Mouse (Mus musculus): ENCODE data around the gene Nfib.

GRCm38 (mm10) chr4:82683583-82683982 lies 22.0 kb downstream of the Nfib start:
- TF ChIP-seq CTCF (IDR thresholded peaks at IDR 0.05; ENCODE audit: borderline replicate concordance, control insufficient read depth, extremely low read depth, insufficient read depth, low read length, poor library complexity) (no peak), POLR2A (IDR thresholded peaks at IDR 0.05; ENCODE audit: control insufficient read depth, extremely low read depth, insufficient read depth, low read length, poor library complexity) (no peak)

Data from thymus, adult 2 months (tissue).